Mouse (Mus musculus) lung, embryonic 15.5 days (tissue): Measurements from ENCODE around the gene Osbpl5. TPM values are rescaled to one million over a fixed set of nuclear protein-coding genes. Genes with fewer than 3 reads are reported as not detected.
A peak's percentile ranks its signal among the peaks of the same experiment; 100 is the strongest.

ENCODE experiments used
- ATAC-seq: fragments of 200-750 bp; cut with Nextera tagmentation; 2 replicates; pipeline ENCODE4 v1.8.0; 2017; ENCODE audit warnings: moderate number of reproducible peaks, borderline replicate concordance; ENCODE audit not compliant: low FRiP score, low TSS enrichment; ENCODE audit errors: extremely low read depth
- H3K27ac ChIP-seq: fragments of 300-500 bp; sonication (generic); 2 replicates; pipeline ENCODE4 v1.5.1; 2015; ENCODE audit warnings: moderate library complexity, mild to moderate bottlenecking, inconsistent platforms
- H3K27me3 ChIP-seq: fragments of 300-500 bp; sonication (generic); 2 replicates; pipeline ENCODE4 v1.6.1; 2015; ENCODE audit warnings: inconsistent platforms
- H3K36me3 ChIP-seq: fragments of 300-500 bp; sonication (generic); 2 replicates; pipeline ENCODE4 v1.6.1; 2015; ENCODE audit warnings: inconsistent platforms
- H3K4me1 ChIP-seq: fragments of 300-500 bp; sonication (generic); 2 replicates; pipeline ENCODE4 v1.6.1; 2015; ENCODE audit warnings: inconsistent platforms
- H3K4me2 ChIP-seq: fragments of 300-500 bp; sonication (generic); 2 replicates; pipeline ENCODE4 v1.6.1; 2015; ENCODE audit warnings: inconsistent platforms, mild to moderate bottlenecking, moderate library complexity
- H3K4me3 ChIP-seq: fragments of 300-500 bp; sonication (generic); 2 replicates; pipeline ENCODE4 v1.5.1; 2015; ENCODE audit warnings: mild to moderate bottlenecking, inconsistent platforms
- H3K9ac ChIP-seq: fragments of 300-500 bp; sonication (generic); 2 replicates; pipeline ENCODE4 v1.6.1; 2015; ENCODE audit warnings: inconsistent platforms
- H3K9me3 ChIP-seq: fragments of 300-500 bp; sonication (generic); 2 replicates; pipeline ENCODE4 v1.6.1; 2016; ENCODE audit warnings: inconsistent platforms
- WGBS: fragments of 180-500 bp; shearing (Covaris S2); methylation state at CpG from one replicate; pipeline ENCODE4 v1.1.7; 2015; 5-methylcytosine and 5-hydroxymethylcytosine counted together
- polyA plus RNA-seq: library from polyadenylated mRNA; unstranded; fragments of >200 nt; fragmentation: Nextera tagmentation; extraction: Ambion mirVana; gene quantifications from 2 replicates; pipeline ENCODE4 v1.2.1, GENCODE M21; 2015

The Osbpl5 gene
- polyA plus RNA-seq, 1 experiment from 2014 or later: 43.3 TPM

DNA sequence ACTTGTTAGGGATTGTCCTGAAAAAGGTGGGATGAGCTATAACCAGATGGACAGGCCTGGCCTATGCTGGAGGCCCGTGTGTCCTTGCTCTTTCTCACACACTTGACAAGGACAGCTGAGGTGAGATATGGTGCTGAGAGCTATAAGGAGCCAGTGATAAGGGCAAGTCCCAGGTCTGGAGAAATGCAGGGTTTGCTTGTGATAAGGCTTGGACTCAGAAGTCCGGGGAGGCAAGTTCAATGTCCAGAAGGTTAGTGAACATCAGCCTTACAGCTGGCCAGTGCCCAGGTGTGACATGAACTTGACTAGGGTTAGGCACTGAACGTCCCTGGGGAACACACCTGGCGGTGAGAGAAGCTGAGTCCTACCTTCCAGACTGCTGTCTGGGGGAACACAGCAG, 4.7 kb downstream of the Osbpl5 start:
- no peak overlapping the region for H3K4me2 ChIP-seq
- H3K36me3 ChIP-seq: no peaks in the 10 kb centered on the region
- WGBS: 56% methylated on average over 4 of the region's 4 CpGs
- no peak for ATAC-seq
- H3K4me1 ChIP-seq: peaks cover 15% of the 10 kb centered on the region
- H3K27ac ChIP-seq: no peak overlapping the region
- H3K27me3 ChIP-seq: peaks cover 13% of the 10 kb centered on the region
- H3K9me3 ChIP-seq: no peaks in the 10 kb centered on the region
- no peak overlapping the region for H3K4me3 ChIP-seq
- H3K9ac ChIP-seq: no peak overlapping the region

DNA sequence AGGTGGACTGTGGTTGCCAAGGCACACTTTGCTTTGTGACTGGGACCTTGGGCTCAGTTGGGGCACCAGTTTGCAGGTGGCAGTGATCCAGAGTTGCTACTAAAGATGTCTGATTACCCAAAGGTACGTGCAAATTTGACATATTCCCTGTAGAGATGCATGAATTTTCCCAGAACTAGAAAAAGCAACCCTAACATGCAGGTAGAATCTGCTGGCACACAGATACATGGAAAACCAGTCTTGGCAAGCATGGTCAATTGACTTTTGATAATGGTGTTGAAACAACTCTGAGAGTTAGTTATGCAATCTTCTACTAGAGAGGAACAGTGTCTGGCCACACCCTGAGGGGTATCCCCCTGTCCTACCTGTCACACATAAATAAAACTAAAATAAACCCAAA, 5.4 kb downstream of the Osbpl5 start:
- Histone ChIP-seq H3K9ac (no peak overlapping the region), H3K4me1 (peaks cover 8% of the 10 kb centered on the region; the same call in 1 of the 2 replicates), H3K27ac (no peak overlapping the region), H3K36me3 (no peaks in the 10 kb centered on the region), H3K9me3 (no peaks in the 10 kb centered on the region), H3K4me3 (no peak overlapping the region), H3K4me2 (no peak overlapping the region), H3K27me3 (peaks cover 13% of the 10 kb centered on the region)
- WGBS: 69% methylated on average over 1 of the region's 1 CpGs
- ATAC-seq: no peak

- no peaks in the 10 kb centered on the region for H3K9me3 ChIP-seq
- no peak overlapping the region for H3K27ac ChIP-seq
- peaks cover 7% of the 10 kb centered on the region; the same call in 1 of the 2 replicates for H3K4me1 ChIP-seq
- no peaks in the 10 kb centered on the region for H3K36me3 ChIP-seq
- no peak overlapping the region for H3K9ac ChIP-seq
- H3K4me2 ChIP-seq: no peak overlapping the region
- no peaks in the 10 kb centered on the region for H3K27me3 ChIP-seq
- H3K4me3 ChIP-seq: no peak overlapping the region
- no peak for ATAC-seq
- 61% methylated on average over 3 of the region's 3 CpGs for WGBS
Observed at GRCm38 (mm10) chr7:143749045-143749444, 7.7 kb downstream of the Osbpl5 start.

DNA sequence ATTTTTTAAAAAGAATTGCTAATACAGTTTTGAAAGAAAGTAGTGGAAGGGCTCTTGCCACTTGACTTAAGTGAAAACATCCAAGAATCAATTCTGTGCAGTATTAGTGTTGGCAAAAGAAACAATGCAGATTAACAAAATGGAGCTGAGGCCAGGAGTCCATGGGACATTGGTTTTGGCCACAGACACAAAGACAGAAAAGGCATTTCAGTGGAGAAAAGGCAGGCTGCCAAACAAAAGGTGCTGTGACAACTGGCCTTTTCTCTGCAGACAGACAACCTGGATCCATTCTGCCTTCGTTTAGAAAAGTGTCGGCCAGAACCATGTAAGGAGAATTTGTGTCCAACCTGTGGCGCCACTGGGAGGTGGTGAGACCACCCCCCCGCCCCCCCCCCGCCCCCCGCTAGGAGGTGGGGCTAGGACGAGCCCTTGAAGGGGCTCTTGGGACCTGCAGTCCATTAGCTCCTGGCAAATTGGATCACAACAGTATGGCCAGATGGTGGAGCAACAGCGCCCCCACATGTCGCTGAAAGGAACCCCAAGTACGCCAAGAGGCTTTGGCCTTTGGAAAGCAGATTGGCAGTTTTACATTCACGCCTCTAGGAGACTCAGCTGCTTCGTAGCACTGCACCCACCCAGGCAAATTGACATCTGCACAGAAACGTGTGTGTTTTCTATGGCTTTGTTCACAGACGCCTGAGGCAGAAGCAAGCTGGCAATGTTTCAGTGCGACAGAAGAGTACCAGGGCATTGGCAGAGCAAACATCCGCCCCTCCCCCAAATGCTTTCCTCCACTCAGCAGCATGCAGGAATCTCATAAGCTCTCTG, 8.5 kb downstream of the Osbpl5 start:
- no peak overlapping the region for H3K9ac ChIP-seq

GRCm38 (mm10) chr7:143740653-143741052, 16.1 kb downstream of the Osbpl5 start:
- Histone ChIP-seq H3K9me3 (no peaks in the 10 kb centered on the region), H3K36me3 (no peaks in the 10 kb centered on the region), H3K27me3 (no peaks in the 10 kb centered on the region), H3K4me2 (peak overlapping the region; percentile 86), H3K4me1 (peaks cover 36% of the 10 kb centered on the region), H3K9ac (peak overlapping the region; percentile 83), H3K27ac (peak overlapping the region; percentile 92; the same call in 1 of the 2 replicates), H3K4me3 (peak overlapping the region; percentile 67)
- ATAC-seq: no peak; the same call in 1 of the 2 replicates
- 16% methylated on average over 2 of the region's 2 CpGs for WGBS

More for the DNA sequence above, 8.5 kb downstream of the Osbpl5 start:
- Histone ChIP-seq H3K4me1 (peaks cover 7% of the 10 kb centered on the region; the same call in 1 of the 2 replicates), H3K36me3 (no peaks in the 10 kb centered on the region), H3K9me3 (no peaks in the 10 kb centered on the region), H3K27ac (no peak overlapping the region), H3K27me3 (no peaks in the 10 kb centered on the region), H3K4me3 (peak overlapping the region; percentile 19), H3K4me2 (peak overlapping the region; percentile 46)
- ATAC-seq: peak; percentile 73; the same call in 1 of the 2 replicates
- 3% methylated on average over 16 of the region's 16 CpGs for WGBS

- Histone ChIP-seq H3K27ac (peak overlapping the region; percentile 92), H3K9ac (peak overlapping the region; percentile 83), H3K4me1 (peaks cover 36% of the 10 kb centered on the region), H3K27me3 (no peaks in the 10 kb centered on the region), H3K9me3 (no peaks in the 10 kb centered on the region), H3K36me3 (no peaks in the 10 kb centered on the region), H3K4me3 (peak overlapping the region; percentile 67), H3K4me2 (peak overlapping the region; percentile 86)
- 1% methylated on average over 38 of the region's 38 CpGs for WGBS
- peak; percentile 95 for ATAC-seq
Observed at GRCm38 (mm10) chr7:143739511-143740461, 17.0 kb downstream of the Osbpl5 start.

- peak overlapping the region; percentile 67 for H3K4me3 ChIP-seq
- peak overlapping the region; percentile 92 for H3K27ac ChIP-seq
- H3K9me3 ChIP-seq: no peaks in the 10 kb centered on the region
- no peak for ATAC-seq
- WGBS: 12% methylated on average over 5 of the region's 5 CpGs
- no peaks in the 10 kb centered on the region for H3K27me3 ChIP-seq
- no peaks in the 10 kb centered on the region for H3K36me3 ChIP-seq
- peaks cover 36% of the 10 kb centered on the region for H3K4me1 ChIP-seq
- H3K9ac ChIP-seq: peak overlapping the region; percentile 83; the same call in 1 of the 2 replicates
- H3K4me2 ChIP-seq: peak overlapping the region; percentile 86
Observed at GRCm38 (mm10) chr7:143738601-143739006, 18.2 kb downstream of the Osbpl5 start.

GRCm38 (mm10) chr7:143738194-143738593, 18.6 kb downstream of the Osbpl5 start:
- Histone ChIP-seq H3K36me3 (peaks cover 2% of the 10 kb centered on the region; the same call in 1 of the 2 replicates), H3K4me1 (peaks cover 36% of the 10 kb centered on the region), H3K4me3 (peak overlapping the region; percentile 67), H3K9ac (peak overlapping the region; percentile 83; the same call in 1 of the 2 replicates), H3K4me2 (peak overlapping the region; percentile 86), H3K27me3 (no peaks in the 10 kb centered on the region), H3K9me3 (no peaks in the 10 kb centered on the region), H3K27ac (peak overlapping the region; percentile 92)
- ATAC-seq: no peak
- 50% methylated on average over 6 of the region's 6 CpGs for WGBS

- Histone ChIP-seq H3K9ac (no peak overlapping the region), H3K9me3 (no peaks in the 10 kb centered on the region), H3K4me2 (no peak overlapping the region), H3K4me1 (peaks cover 21% of the 10 kb centered on the region), H3K27ac (no peak overlapping the region), H3K27me3 (no peaks in the 10 kb centered on the region), H3K36me3 (peaks cover 8% of the 10 kb centered on the region; the same call in 1 of the 2 replicates), H3K4me3 (no peak overlapping the region)
- no peak for ATAC-seq
- 84% methylated on average over 4 of the region's 4 CpGs for WGBS
Observed at GRCm38 (mm10) chr7:143733746-143734145, 23.0 kb downstream of the Osbpl5 start.

DNA sequence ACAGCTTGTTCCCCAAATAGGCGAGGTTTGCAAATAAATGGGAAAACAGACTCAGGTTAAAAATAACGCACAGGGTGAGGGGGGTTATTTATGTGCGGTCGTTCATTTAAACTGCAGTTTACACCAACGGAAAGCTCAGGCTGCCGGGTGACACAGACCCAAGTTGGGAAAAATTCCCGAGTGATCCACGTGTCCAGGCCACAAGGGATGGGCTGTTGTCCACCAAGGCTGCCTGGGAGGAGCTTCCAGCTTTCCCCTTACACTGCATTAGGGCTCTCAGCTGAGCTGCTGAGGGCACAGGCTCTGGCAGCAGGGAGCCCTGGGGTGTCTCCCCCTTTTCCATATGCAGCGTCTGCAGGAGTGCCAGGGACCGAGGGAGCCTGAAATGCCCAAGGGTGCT, 26.9 kb downstream of the Osbpl5 start:
- Histone ChIP-seq H3K9ac (no peak overlapping the region), H3K4me3 (no peak overlapping the region), H3K9me3 (no peaks in the 10 kb centered on the region), H3K36me3 (peaks cover 8% of the 10 kb centered on the region; the same call in 1 of the 2 replicates), H3K4me2 (no peak overlapping the region), H3K27ac (no peak overlapping the region), H3K4me1 (peaks cover 10% of the 10 kb centered on the region), H3K27me3 (no peaks in the 10 kb centered on the region)
- no peak for ATAC-seq
- 68% methylated on average over 10 of the region's 10 CpGs for WGBS

GRCm38 (mm10) chr7:143726396-143726795, 30.4 kb downstream of the Osbpl5 start:
- no peaks in the 10 kb centered on the region for H3K9me3 ChIP-seq
- H3K4me2 ChIP-seq: no peak overlapping the region
- no peaks in the 10 kb centered on the region for H3K36me3 ChIP-seq
- peaks cover 26% of the 10 kb centered on the region for H3K4me1 ChIP-seq
- 68% methylated on average over 4 of the region's 4 CpGs for WGBS
- H3K9ac ChIP-seq: no peak overlapping the region
- no peak overlapping the region for H3K4me3 ChIP-seq
- ATAC-seq: no peak
- no peaks in the 10 kb centered on the region for H3K27me3 ChIP-seq
- no peak overlapping the region for H3K27ac ChIP-seq
